Mouse (Mus musculus) ZHBTc4 (cell line): Measurements from ENCODE around the gene Wdpcp.

Experiments
- DNase-seq: peaks from one replicate; pipeline ENCODE4 v3.0.0-alpha.2; 2011; ENCODE audit warnings: low read depth, low spot score

The Wdpcp gene

GRCm38 (mm10) chr11:21735272-21735671 is 163.2 kb downstream of the Wdpcp start:
- DNase-seq, result no peak

GRCm38 (mm10) chr11:21749487-21749886 is 177.5 kb downstream of the Wdpcp start:
- no peak for DNase-seq

- DNase-seq, result no peak
These were observed 191.2 kb downstream of the Wdpcp start for GRCm38 (mm10) chr11:21763201-21763600.

GRCm38 (mm10) chr11:21788831-21789230 is 216.8 kb downstream of the Wdpcp start:
- no peak for DNase-seq

GRCm38 (mm10) chr11:21824941-21825340 is 252.9 kb downstream of the Wdpcp start:
- no peak for DNase-seq

GRCm38 (mm10) chr11:21826521-21826920 is 254.5 kb downstream of the Wdpcp start:
- DNase-seq, result no peak

- DNase-seq, result no peak
These were observed 275.0 kb downstream of the Wdpcp start for GRCm38 (mm10) chr11:21847040-21847439.

GRCm38 (mm10) chr11:21864000-21864399 is 292.0 kb downstream of the Wdpcp start:
- DNase-seq, result no peak

- no peak for DNase-seq
These were observed 292.5 kb downstream of the Wdpcp start for GRCm38 (mm10) chr11:21864516-21864915.

GRCm38 (mm10) chr11:21868675-21869074 is 296.6 kb downstream of the Wdpcp start:
- no peak for DNase-seq

- DNase-seq, result no peak
These were observed 298.8 kb downstream of the Wdpcp start for GRCm38 (mm10) chr11:21870863-21871262.

GRCm38 (mm10) chr11:21871728-21872127 is 299.7 kb downstream of the Wdpcp start:
- no peak for DNase-seq

- peak; percentile 44 for DNase-seq
These were observed 303.0 kb downstream of the Wdpcp start for GRCm38 (mm10) chr11:21875077-21875476.

- no peak for DNase-seq
These were observed 322.7 kb downstream of the Wdpcp start for GRCm38 (mm10) chr11:21894696-21895095.

GRCm38 (mm10) chr11:21922531-21922930 is 350.5 kb downstream of the Wdpcp start:
- DNase-seq, result no peak
